Mouse (Mus musculus) midbrain, embryonic 16.5 days (tissue): ENCODE measurements around the gene Cux2. TPM values are rescaled to one million over a fixed set of nuclear protein-coding genes. Genes with fewer than 3 reads are reported as not detected.

Experiments
- ATAC-seq: fragments of 200-750 bp; cut with Nextera tagmentation; 2 replicates; pipeline ENCODE4 v1.8.0; 2017; ENCODE audit warnings: moderate TSS enrichment
- H3K27ac ChIP-seq: fragments of 300-500 bp; sonication (generic); 2 replicates; pipeline ENCODE4 v1.5.1; 2014; ENCODE audit warnings: mild to moderate bottlenecking, low read length, mixed read lengths
- H3K27me3 ChIP-seq: fragments of 300-500 bp; sonication (generic); 2 replicates; pipeline ENCODE4 v1.6.1; 2014; ENCODE audit warnings: low read depth, low read length, mixed read lengths; ENCODE audit not compliant: control insufficient read depth, insufficient read depth
- H3K36me3 ChIP-seq: fragments of 300-500 bp; sonication (generic); 2 replicates; pipeline ENCODE4 v1.6.1; 2014; ENCODE audit warnings: mild to moderate bottlenecking, low read length, moderate library complexity, mixed read lengths; ENCODE audit not compliant: control insufficient read depth, insufficient read depth
- H3K4me1 ChIP-seq: fragments of 300-500 bp; sonication (generic); 2 replicates; pipeline ENCODE4 v1.6.1; 2014; ENCODE audit warnings: mild to moderate bottlenecking, low read length, mixed read lengths; ENCODE audit not compliant: control insufficient read depth, insufficient read depth
- H3K4me2 ChIP-seq: fragments of 300-500 bp; sonication (generic); 2 replicates; pipeline ENCODE4 v1.6.1; 2014; ENCODE audit warnings: mild to moderate bottlenecking, low read length, mixed read lengths
- H3K4me3 ChIP-seq: fragments of 300-500 bp; sonication (generic); 2 replicates; pipeline ENCODE4 v1.5.1; 2014; ENCODE audit warnings: low read depth, mild to moderate bottlenecking, low read length, moderate library complexity, mixed read lengths
- H3K9ac ChIP-seq: fragments of 300-500 bp; sonication (generic); 2 replicates; pipeline ENCODE4 v1.6.1; 2014; ENCODE audit warnings: low read depth, low read length, mixed read lengths
- H3K9me3 ChIP-seq: fragments of 300-500 bp; sonication (generic); replicated peaks from 2 replicates; pipeline ENCODE4 v1.6.1; 2014; ENCODE audit warnings: mild to moderate bottlenecking, low read length, mixed read lengths; ENCODE audit not compliant: control insufficient read depth, poor library complexity, severe bottlenecking
- whole genome bisulfite sequencing: fragments of 180-500 bp; shearing (Covaris S2); extraction: QIAGEN DNeasy Blood & Tissue Kit; methylation state at CpG from one replicate; pipeline ENCODE4 v1.1.7; 2014; 5-methylcytosine and 5-hydroxymethylcytosine counted together
- polyA plus RNA-seq: library from polyadenylated mRNA; unstranded; fragments of >200 nt; fragmentation: Nextera tagmentation; extraction: Ambion mirVana; gene quantifications from 2 replicates; pipeline ENCODE4 v1.2.1, GENCODE M21; 2015

Gene Cux2
- polyA plus RNA-seq, 1 experiment from 2014 or later = 20.2 TPM

DNA sequence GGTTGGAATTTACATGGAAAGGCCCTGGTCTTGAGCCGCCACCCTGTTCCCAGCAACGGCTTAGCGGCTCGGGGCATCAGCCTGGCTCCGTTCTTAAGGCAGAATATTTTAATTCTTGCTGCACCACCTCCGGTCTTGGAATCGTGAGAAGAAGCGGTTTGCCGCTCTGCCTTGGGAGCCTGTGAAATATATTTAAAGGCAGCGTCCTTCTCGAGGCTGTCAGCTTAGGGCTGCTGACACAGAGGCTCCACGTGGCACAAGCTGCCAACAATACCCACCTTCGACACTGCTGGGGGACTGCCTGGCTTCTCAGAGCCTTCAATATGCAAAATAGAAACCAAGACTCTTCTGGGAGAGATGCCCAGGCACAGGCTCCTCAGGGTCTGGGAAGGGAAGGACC lies 18.7 kb upstream of the Cux2 start:
- H3K4me3 ChIP-seq = no peak overlapping the region
- no peaks in the 10 kb centered on the region; the same call in 1 of the 2 replicates for H3K27me3 ChIP-seq
- no peaks in the 10 kb centered on the region for H3K4me1 ChIP-seq
- no peak overlapping the region for H3K9ac ChIP-seq
- WGBS = 63% methylated on average over 13 of the region's 13 CpGs
- H3K4me2 ChIP-seq = no peak overlapping the region
- H3K27ac ChIP-seq = no peak overlapping the region
- no peaks in the 10 kb centered on the region for H3K36me3 ChIP-seq
- ATAC-seq = no peak
- no peaks in the 10 kb centered on the region for H3K9me3 ChIP-seq

DNA sequence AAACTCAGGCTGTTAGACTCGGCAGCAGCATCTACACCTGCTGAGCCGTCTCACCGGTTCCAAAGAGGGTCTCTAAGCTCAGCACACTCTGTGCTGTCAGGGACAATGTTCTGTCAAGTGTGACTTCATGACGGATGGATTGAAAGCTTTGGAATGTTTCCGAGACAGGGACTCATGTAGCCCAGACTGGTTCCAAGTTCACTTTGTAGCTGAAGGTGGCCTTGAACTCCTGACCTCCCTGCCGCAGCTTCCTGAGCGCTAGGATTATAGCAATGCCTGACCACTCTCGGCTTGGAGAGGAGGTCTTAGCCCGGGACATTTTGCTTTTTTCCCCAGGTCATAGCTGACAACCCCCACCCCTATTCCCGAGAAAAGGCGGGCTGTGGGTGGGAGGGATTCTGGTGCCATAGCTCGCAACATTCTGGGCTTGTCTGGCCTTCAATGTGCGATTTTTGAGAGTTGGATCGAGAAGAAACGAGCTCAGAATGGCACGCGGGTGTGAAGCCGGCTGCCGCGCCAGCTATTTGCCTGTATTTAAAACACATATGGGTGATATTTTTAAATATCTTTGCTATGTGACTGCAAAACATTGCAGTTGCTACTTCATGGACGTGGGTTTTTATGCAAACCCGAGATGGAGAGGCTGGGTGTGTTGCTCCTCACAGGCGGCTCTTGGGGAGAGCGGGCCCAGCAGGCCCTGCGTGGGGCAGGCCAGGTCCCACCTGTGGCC lies 13.5 kb upstream of the Cux2 start:
- ATAC-seq = no peak

DNA sequence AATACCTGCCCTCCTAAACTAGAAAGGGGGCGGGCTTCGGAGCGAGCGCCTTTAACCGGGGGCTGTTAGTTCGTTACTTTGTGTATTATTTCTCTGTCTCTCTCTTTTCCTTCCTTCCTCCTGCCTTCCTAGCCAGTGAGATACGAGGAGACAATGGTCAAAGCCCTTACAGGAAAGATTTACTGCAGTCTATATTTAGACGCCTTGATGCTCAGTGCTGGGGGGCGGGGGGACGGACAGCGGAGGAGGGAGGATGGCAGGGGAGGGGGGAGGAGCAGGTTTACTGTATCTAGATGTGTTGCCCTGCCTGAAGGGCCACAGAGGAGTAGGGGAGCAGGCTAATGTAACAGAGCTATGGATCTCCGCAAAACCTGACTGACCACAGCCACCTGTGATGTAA lies 12.6 kb upstream of the Cux2 start:
- Histone ChIP-seq H3K9ac (no peak overlapping the region), H3K4me2 (peak overlapping the region; percentile 22), H3K27ac (peak overlapping the region; percentile 5; the same call in 1 of the 2 replicates), H3K27me3 (no peaks in the 10 kb centered on the region; the same call in 1 of the 2 replicates), H3K36me3 (no peaks in the 10 kb centered on the region), H3K4me1 (peaks cover 9% of the 10 kb centered on the region), H3K9me3 (no peaks in the 10 kb centered on the region), H3K4me3 (no peak overlapping the region)
- 42% methylated on average over 12 of the region's 12 CpGs for WGBS
- no peak for ATAC-seq

More for the DNA sequence above, 13.5 kb upstream of the Cux2 start:
- Histone ChIP-seq H3K4me1 (peaks cover 9% of the 10 kb centered on the region), H3K4me3 (no peak overlapping the region), H3K4me2 (no peak overlapping the region), H3K9me3 (no peaks in the 10 kb centered on the region), H3K9ac (no peak overlapping the region), H3K27ac (no peak overlapping the region), H3K36me3 (no peaks in the 10 kb centered on the region), H3K27me3 (no peaks in the 10 kb centered on the region; the same call in 1 of the 2 replicates)
- WGBS = 70% methylated on average over 25 of the region's 25 CpGs

DNA sequence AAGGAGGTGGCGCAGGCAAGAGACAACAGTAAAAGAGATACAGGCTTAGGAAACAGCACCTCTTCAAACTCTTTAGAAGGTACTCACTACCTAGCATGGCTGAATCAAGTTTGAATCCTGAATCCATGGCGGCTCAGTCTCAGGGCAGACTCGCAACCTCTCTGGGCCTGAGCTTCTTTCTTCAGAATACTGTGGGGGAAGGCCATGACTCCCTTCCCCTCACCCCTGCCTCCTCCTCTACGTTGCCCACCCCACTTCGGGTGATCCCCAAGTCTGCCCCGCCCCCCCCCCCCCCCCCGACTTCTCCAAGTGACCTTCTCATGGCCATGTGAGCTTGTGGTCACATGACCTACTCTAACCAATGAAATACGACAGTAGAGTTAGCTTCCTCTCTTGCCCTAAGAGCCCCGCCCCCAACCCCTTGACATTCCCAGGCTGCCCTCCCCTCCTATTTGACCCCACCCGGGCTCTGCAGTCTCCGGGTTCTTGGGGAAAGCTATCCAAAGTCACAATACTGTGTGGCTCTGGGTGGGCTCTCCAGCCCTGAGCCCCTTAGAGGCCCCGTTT lies 10.9 kb upstream of the Cux2 start:
- Histone ChIP-seq H3K9ac (no peak overlapping the region), H3K36me3 (no peaks in the 10 kb centered on the region), H3K27ac (no peak overlapping the region), H3K4me1 (peaks cover 9% of the 10 kb centered on the region), H3K4me2 (no peak overlapping the region), H3K9me3 (no peaks in the 10 kb centered on the region), H3K27me3 (no peaks in the 10 kb centered on the region; the same call in 1 of the 2 replicates), H3K4me3 (no peak overlapping the region)
- 34% methylated on average over 8 of the region's 12 CpGs for WGBS
- no peak for ATAC-seq

DNA sequence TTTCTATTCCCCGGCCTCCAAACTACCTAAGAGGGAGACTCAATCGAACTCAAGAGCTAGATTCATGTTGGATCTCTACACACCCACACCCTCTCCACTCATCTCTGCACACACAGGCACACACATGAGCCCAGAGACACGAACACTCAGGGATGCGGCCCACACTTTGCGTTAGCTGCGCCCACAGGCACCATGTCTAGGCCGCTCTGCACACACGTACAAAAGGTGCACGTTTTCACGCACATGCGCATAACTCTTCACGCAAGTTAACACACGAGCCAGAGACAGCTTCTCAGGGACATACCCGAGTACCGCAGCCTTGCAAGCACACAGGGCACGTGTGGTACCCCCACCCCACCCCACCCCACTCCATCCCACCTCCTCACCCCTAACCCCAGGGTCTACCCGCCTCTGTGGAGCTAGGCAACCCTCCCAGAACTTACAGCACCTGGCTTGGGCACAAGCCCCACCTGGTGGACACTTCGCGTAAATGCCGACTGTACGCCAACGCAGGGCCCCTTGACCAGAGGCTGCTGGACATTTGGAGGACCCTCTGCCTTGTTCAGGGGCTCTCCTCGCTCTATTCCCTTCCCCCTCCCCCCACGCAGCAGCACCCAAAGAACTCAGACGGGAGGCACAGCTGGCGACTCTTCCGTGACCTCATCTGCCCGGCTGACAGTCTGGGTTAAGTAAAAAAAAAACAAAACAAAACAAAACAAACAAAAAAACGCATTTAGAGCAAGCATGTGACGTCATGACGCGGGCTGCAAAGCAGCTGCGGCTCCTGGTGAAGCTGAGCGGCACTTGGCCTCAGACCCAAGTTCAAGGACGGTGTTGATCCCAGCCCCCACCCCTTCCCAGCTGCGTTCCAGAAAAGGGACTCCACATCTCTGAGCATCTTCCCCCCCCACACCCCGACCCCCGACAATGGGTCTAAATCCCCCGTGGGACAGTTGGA lies 9.4 kb upstream of the Cux2 start:
- Histone ChIP-seq H3K9me3 (no peaks in the 10 kb centered on the region), H3K27ac (no peak overlapping the region), H3K4me1 (peaks cover 11% of the 10 kb centered on the region), H3K4me3 (peak overlapping the region; percentile 13; the same call in 1 of the 2 replicates), H3K27me3 (no peaks in the 10 kb centered on the region; the same call in 1 of the 2 replicates), H3K36me3 (no peaks in the 10 kb centered on the region), H3K9ac (no peak overlapping the region), H3K4me2 (peak overlapping the region; percentile 47)
- peak; percentile 54 for ATAC-seq
- WGBS = 26% methylated on average over 39 of the region's 39 CpGs

DNA sequence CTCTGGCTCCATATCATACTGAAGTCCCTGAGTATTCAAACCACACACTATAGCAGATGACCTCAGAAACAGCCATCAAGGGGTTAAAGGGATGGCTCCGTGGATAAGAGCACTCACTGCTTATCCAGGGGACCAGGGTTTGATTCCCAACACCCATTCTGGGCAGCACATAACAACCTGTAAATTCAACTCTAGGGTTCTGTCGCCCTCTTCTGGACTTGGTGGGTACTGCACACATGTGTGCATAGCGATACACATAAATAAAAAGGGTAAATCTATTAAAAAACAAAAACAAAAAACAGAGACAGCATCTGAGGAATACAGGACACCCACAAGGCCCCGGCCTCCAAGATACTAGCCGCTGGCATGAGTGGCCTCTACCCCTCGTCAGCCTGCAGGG lies 7.7 kb upstream of the Cux2 start:
- 72% methylated on average over 6 of the region's 6 CpGs for WGBS
- Histone ChIP-seq H3K4me2 (no peak overlapping the region), H3K36me3 (no peaks in the 10 kb centered on the region), H3K4me1 (peaks cover 24% of the 10 kb centered on the region), H3K27ac (no peak overlapping the region), H3K9ac (no peak overlapping the region), H3K27me3 (no peaks in the 10 kb centered on the region), H3K4me3 (no peak overlapping the region), H3K9me3 (no peaks in the 10 kb centered on the region)
- no peak for ATAC-seq

DNA sequence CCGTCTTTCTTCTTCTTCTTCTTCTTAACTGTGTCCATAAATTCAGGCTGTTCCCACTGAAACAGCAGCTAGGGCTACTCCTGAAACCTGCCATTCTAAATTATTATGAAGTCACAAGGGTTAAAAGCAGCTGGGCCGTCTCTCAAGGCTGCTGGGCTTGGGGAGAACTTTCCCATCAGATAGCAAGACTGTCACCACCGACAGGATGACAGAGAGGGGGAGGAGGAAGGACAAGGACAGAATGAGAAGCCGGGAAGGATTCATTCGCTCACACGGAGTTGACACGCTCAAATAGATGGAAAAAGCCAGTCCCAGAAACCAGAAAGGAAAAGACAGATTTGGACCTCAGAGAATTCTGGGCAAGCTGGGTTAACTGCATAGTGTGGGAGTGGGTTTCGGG lies 6.7 kb upstream of the Cux2 start:
- no peak for ATAC-seq
- Histone ChIP-seq H3K4me3 (no peak overlapping the region), H3K36me3 (no peaks in the 10 kb centered on the region), H3K27me3 (no peaks in the 10 kb centered on the region), H3K27ac (no peak overlapping the region), H3K4me1 (peaks cover 19% of the 10 kb centered on the region), H3K9ac (no peak overlapping the region), H3K9me3 (no peaks in the 10 kb centered on the region), H3K4me2 (no peak overlapping the region)
- WGBS = 90% methylated on average over 8 of the region's 8 CpGs

DNA sequence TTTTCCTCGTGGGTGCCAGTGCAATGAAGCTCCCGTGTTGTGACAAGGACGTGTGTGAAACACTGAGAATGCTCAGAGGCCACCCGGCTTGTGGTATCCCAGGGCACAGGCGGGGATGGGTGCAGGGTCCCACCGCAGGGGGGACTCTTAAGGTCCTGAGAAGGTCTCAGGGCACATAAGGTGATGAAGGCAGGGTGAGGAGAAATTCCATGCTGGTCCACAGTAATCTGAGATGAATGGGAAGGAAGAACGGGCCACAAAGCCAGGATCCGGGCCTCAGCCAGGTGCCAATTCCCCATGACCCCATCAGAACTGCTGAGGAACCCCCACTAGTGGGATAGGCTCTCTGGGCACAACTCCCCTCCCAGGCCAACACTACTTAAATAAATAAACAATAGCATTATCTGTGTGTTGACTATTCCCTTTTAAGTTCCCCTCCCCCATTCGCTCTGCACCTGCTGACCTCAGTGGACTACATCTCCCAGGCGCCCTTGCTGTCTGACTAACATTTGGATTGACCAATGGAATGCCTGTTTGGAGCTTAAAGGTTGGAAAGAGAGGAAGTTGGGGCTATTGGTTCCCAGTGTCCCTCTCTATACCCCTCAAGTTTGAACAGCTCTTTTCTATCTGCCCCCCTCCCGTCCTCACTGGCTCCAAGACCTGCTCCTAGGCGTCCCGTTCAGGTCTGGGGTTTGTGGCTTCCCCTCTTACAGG lies 4.4 kb upstream of the Cux2 start:
- no peak overlapping the region for H3K4me3 ChIP-seq
- H3K4me1 ChIP-seq = peaks cover 19% of the 10 kb centered on the region
- peak overlapping the region; percentile 66 for H3K27ac ChIP-seq
- no peaks in the 10 kb centered on the region for H3K36me3 ChIP-seq
- no peaks in the 10 kb centered on the region for H3K9me3 ChIP-seq
- peak; percentile 55 for ATAC-seq
- WGBS = 37% methylated on average over 13 of the region's 13 CpGs
- peak overlapping the region; percentile 56 for H3K4me2 ChIP-seq
- peak overlapping the region; percentile 31; the same call in 1 of the 2 replicates for H3K9ac ChIP-seq
- no peaks in the 10 kb centered on the region for H3K27me3 ChIP-seq
